Mouse (Mus musculus): ENCODE measurements around the gene Ccdc183. TPM values are rescaled to one million over a fixed set of nuclear protein-coding genes. Genes with fewer than 3 reads are reported as not detected.

Gene Ccdc183
- total RNA-seq (2014; rRNA removed) (not detected in 2 replicates), polyA plus RNA-seq (2015; fragmentation: Nextera tagmentation; extraction: Ambion mirVana) (0.35 and 0.48 TPM in 2 replicates)

DNA sequence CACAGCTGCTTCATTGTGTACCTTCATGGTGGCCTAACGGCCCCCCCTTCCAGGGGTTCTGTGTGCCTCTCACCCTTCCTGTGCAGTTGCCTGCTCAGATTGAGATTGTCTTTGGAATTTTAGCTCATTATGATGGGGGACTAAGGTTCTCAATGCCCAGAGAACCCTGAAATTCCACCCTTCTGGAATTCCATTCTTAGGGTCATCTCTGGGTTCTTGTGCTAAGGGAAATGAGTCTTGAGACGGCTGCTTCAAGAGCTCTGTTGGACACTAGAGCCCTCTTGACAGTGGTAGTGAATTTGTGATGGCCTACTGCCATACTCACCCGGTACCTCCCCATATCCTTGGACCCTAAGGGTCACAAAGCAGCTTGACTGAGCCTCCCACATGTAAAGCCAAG, at the start of gene Ccdc183:
Gene Ccdc183, minus strand, starts transcription at position 101 of the 400 bp plus-strand sequence.
- ATAC-seq = no peak
- Histone ChIP-seq H3K4me3 (ENCODE audit: low read length) (peak within 1 kb of the TSS; percentile 16; the same call in 1 of the 2 replicates), H3K4me2 (ENCODE audit: low read depth, low read length) (no peak within 1 kb of the TSS), H3K27ac (no peak within 1 kb of the TSS), H3K4me1 (ENCODE audit: insufficient read depth, low read length) (0 out of 2 replicates have a peak, but pooled peaks cover 7% of the 10 kb centered on the region), H3K9me3 (ENCODE audit: low read length) (no peaks in the 10 kb centered on the region), H3K36me3 (ENCODE audit: insufficient read depth, low read length) (no peaks in the 10 kb centered on the region), H3K9ac (replicated peaks; ENCODE audit: low read length) (no peak within 1 kb of the TSS), H3K27me3 (ENCODE audit: insufficient read depth, low read length) (peaks cover 21% of the 10 kb centered on the region)
- no peak for DNase-seq (ENCODE audit: low spot score)
- 84% methylated on average over 3 of the region's 3 CpGs for WGBS
- TF ChIP-seq CTCF (IDR thresholded peaks at IDR 0.05; ENCODE audit: low read depth) = no peak

DNA sequence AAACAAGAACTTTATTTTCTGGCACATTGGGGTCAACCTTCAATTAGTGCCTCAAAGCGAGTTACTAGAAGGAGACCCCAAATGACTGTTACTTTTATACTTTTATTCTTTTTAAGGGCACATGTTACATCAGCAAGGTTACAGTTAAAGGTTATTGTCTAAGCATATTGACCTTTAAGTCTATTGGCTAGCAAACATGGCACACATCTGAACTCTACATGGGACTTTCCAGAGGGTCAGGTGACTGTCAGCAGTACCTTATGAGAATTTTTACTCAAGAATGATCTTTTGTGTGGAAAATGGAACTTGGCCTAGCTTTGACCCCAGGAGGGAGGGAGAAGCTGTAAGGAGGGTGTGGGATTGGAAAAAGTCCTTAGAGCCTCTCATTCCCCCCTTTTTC, 49.0 kb upstream of the Ccdc183 start:
- ATAC-seq = no peak
- H3K27me3 ChIP-seq (ENCODE audit: insufficient read depth, low read length) = no peaks in the 10 kb centered on the region
- DNase-seq (ENCODE audit: low spot score) = no peak
- no peak for TF ChIP-seq CTCF (IDR thresholded peaks at IDR 0.05; ENCODE audit: low read depth)
- H3K9me3 ChIP-seq (ENCODE audit: low read length) = no peaks in the 10 kb centered on the region
- H3K4me2 ChIP-seq (ENCODE audit: low read depth, low read length) = no peak overlapping the region
- H3K4me1 ChIP-seq (ENCODE audit: insufficient read depth, low read length) = no peaks in the 10 kb centered on the region
- no peak overlapping the region for H3K4me3 ChIP-seq (ENCODE audit: low read length)
- H3K9ac ChIP-seq (replicated peaks; ENCODE audit: low read length) = no peak overlapping the region
- 69% methylated on average over 1 of the region's 1 CpGs for WGBS
- no peaks in the 10 kb centered on the region for H3K36me3 ChIP-seq (ENCODE audit: insufficient read depth, low read length)
- H3K27ac ChIP-seq = no peak overlapping the region

DNA sequence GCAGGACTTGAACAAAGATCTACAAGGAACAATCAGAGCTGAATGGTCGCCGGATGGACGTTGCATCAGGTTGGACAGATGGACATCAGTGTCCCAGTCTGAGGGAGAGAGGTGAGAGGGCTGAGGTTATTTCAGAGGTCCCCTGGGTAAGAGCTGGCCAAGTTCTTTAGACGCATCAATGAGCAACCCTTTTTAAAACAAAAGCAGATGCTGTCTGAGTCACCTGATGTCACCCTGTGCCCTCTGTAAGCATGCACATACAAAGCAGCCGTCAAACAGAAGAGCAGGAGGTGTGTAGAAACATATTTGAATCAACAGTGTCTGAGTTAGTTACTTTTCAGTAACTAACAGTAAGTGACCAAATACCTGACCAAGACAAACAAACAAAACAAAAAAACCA, 46.6 kb upstream of the Ccdc183 start:
- no peak for DNase-seq (ENCODE audit: low spot score)

DNA sequence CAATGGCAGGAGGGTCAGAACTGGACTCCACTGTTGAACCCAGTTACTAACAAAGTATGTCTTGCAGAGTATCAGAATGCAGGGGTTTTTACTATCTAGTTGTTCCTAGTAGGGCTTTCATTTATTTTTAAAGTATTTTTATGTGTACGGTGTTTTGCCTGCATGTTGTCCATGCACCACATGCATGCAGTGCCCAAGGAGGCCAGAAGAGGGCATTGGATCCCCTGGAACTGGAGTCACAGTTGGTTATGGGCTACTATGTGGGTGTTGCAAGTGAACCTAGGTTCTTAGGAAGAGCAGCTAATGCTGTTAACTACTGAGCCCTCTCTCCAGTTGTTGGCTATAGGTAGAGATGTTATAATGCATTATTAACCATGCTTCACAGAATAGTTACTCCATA, 46.0 kb upstream of the Ccdc183 start:
- Histone ChIP-seq H3K27ac (no peak overlapping the region), H3K27me3 (ENCODE audit: insufficient read depth, low read length) (no peaks in the 10 kb centered on the region), H3K4me3 (ENCODE audit: low read length) (no peak overlapping the region), H3K4me1 (ENCODE audit: insufficient read depth, low read length) (no peaks in the 10 kb centered on the region), H3K9ac (replicated peaks; ENCODE audit: low read length) (no peak overlapping the region), H3K4me2 (ENCODE audit: low read depth, low read length) (no peak overlapping the region), H3K36me3 (ENCODE audit: insufficient read depth, low read length) (no peaks in the 10 kb centered on the region), H3K9me3 (ENCODE audit: low read length) (no peaks in the 10 kb centered on the region)
- ATAC-seq = no peak
- peak; percentile 77 for TF ChIP-seq CTCF (IDR thresholded peaks at IDR 0.05; ENCODE audit: low read depth)
- peak; percentile 54 for DNase-seq (ENCODE audit: low spot score)
- 64% methylated on average over 1 of the region's 1 CpGs for WGBS

More for the DNA sequence above, 46.6 kb upstream of the Ccdc183 start:
- no peak for TF ChIP-seq CTCF (IDR thresholded peaks at IDR 0.05; ENCODE audit: low read depth)
- no peaks in the 10 kb centered on the region for H3K4me1 ChIP-seq (ENCODE audit: insufficient read depth, low read length)
- WGBS = 79% methylated on average over 5 of the region's 5 CpGs
- no peak overlapping the region for H3K4me3 ChIP-seq (ENCODE audit: low read length)
- ATAC-seq = no peak
- no peaks in the 10 kb centered on the region for H3K9me3 ChIP-seq (ENCODE audit: low read length)
- no peak overlapping the region for H3K27ac ChIP-seq
- no peaks in the 10 kb centered on the region for H3K36me3 ChIP-seq (ENCODE audit: insufficient read depth, low read length)
- H3K9ac ChIP-seq (replicated peaks; ENCODE audit: low read length) = no peak overlapping the region
- no peaks in the 10 kb centered on the region for H3K27me3 ChIP-seq (ENCODE audit: insufficient read depth, low read length)
- H3K4me2 ChIP-seq (ENCODE audit: low read depth, low read length) = no peak overlapping the region

DNA sequence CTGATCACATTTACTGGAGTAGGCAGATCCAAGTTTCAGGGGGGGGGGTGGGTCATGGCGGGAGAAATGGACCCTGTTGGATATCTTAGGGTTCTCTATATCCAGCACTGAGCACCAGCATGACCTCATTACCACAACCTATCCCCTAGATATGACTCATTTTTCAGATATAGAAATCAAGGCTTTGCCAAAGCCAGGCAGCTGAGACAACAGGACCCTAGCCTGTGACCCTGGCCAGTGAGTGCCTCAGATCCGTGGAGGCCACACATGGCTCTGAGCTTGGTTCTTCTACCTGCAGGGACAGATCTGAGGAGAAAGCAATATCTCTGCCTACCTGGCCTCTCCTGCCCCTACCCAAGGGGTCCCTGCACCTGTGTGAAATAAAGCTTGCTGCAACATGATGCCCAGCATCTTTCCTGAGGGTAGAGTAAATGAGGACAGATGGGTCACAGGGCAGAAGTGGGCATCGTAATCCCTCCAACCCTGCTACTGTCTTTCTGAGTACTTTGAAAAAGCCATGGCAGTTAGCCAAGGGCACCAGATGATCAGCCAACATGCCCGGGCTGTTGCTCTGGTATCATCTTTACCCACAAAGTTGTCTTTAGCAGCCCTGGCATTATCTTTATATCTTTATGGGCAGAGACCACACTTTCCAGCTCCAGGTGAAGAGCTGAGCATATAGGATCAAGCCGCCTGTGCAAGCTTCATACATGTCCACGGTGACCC, 43.9 kb upstream of the Ccdc183 start:
- WGBS = 67% methylated on average over 6 of the region's 6 CpGs
- no peak for TF ChIP-seq CTCF (IDR thresholded peaks at IDR 0.05; ENCODE audit: low read depth)
- ATAC-seq = no peak
- Histone ChIP-seq H3K27ac (no peak overlapping the region), H3K4me1 (ENCODE audit: insufficient read depth, low read length) (no peaks in the 10 kb centered on the region), H3K9ac (replicated peaks; ENCODE audit: low read length) (no peak overlapping the region), H3K9me3 (ENCODE audit: low read length) (no peaks in the 10 kb centered on the region), H3K36me3 (ENCODE audit: insufficient read depth, low read length) (no peaks in the 10 kb centered on the region), H3K4me3 (ENCODE audit: low read length) (no peak overlapping the region), H3K4me2 (ENCODE audit: low read depth, low read length) (no peak overlapping the region), H3K27me3 (ENCODE audit: insufficient read depth, low read length) (no peaks in the 10 kb centered on the region)
- peak; percentile 25 for DNase-seq (ENCODE audit: low spot score)

DNA sequence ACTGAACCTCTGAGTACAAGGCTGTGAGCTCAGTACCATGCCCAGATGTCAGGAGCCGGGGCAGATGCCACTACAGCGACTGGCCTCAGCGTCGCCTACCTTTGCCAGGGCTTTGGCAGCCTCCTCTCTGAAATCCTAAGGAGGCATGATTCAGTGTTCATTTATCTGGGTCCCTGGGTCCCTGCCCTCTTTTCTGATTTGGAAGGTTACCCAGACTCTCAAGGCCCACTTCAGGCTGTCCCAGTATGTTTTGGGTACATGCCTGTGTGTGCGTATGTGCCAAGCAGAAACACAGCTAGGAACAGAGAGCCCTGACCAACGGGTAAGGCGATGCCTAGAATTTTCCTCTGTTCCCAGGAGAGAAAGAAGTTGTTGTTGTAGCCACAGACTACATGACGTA, 42.8 kb upstream of the Ccdc183 start:
- H3K36me3 ChIP-seq (ENCODE audit: insufficient read depth, low read length) = no peaks in the 10 kb centered on the region
- H3K9me3 ChIP-seq (ENCODE audit: low read length) = no peaks in the 10 kb centered on the region
- ATAC-seq = no peak
- H3K27ac ChIP-seq = no peak overlapping the region
- WGBS = 85% methylated on average over 8 of the region's 8 CpGs
- DNase-seq (ENCODE audit: low spot score) = no peak
- H3K27me3 ChIP-seq (ENCODE audit: insufficient read depth, low read length) = no peaks in the 10 kb centered on the region
- no peaks in the 10 kb centered on the region for H3K4me1 ChIP-seq (ENCODE audit: insufficient read depth, low read length)
- no peak overlapping the region for H3K9ac ChIP-seq (replicated peaks; ENCODE audit: low read length)
- no peak overlapping the region for H3K4me3 ChIP-seq (ENCODE audit: low read length)
- no peak overlapping the region for H3K4me2 ChIP-seq (ENCODE audit: low read depth, low read length)
- TF ChIP-seq CTCF (IDR thresholded peaks at IDR 0.05; ENCODE audit: low read depth) = no peak

DNA sequence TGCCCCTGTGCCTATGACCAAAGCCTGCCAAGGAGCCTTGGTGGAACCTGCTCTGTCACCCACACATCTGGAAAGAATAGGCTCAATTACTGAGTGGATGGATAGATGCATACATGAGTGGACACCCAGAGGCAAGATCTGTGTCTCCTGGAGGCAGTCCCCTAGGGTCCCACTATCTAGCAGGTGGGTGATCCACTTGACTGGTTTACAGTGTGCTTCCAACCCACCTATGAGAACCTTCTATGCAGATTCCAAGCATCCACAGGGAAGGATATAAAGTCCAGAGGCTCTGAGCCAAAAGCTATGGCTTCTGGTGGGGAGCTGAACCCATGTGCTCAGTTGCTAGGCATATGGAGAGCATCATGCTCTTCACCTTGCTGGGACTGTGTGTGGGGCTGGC, 40.2 kb upstream of the Ccdc183 start, which contains the start of gene Lcn5:
Gene Lcn5, plus strand, starts transcription at position 301 of the 400 bp plus-strand sequence.
- H3K9me3 ChIP-seq (ENCODE audit: low read length) = no peaks in the 10 kb centered on the region
- H3K36me3 ChIP-seq (ENCODE audit: insufficient read depth, low read length) = no peaks in the 10 kb centered on the region
- no peak within 1 kb of the TSS for H3K4me3 ChIP-seq (ENCODE audit: low read length)
- no peak within 1 kb of the TSS for H3K9ac ChIP-seq (replicated peaks; ENCODE audit: low read length)
- ATAC-seq (no peak), DNase-seq (ENCODE audit: low spot score) (no peak)
- H3K4me2 ChIP-seq (ENCODE audit: low read depth, low read length) = no peak within 1 kb of the TSS
- no peaks in the 10 kb centered on the region for H3K4me1 ChIP-seq (ENCODE audit: insufficient read depth, low read length)
- TF ChIP-seq CTCF (IDR thresholded peaks at IDR 0.05; ENCODE audit: low read depth) = no peak
- no peak within 1 kb of the TSS for H3K27ac ChIP-seq
- H3K27me3 ChIP-seq (ENCODE audit: insufficient read depth, low read length) = no peaks in the 10 kb centered on the region
